Mouse (Mus musculus) common myeloid progenitor, adult 5-6 weeks (primary cell): ENCODE data around the gene Dock2. TPM values are rescaled to one million over a fixed set of nuclear protein-coding genes. Genes with fewer than 3 reads are reported as not detected.
"Not testable (repeated sequence)": the region's sequence is repeated elsewhere in the genome, so short reads cannot be mapped to it uniquely, and the experiment has no call there.

ENCODE experiments used
- ATAC-seq: replicated peaks from 2 replicates; pipeline ENCODE4 v1.8.0; 2016; ENCODE audit warnings: low read depth, mild to moderate bottlenecking, moderate TSS enrichment, inconsistent platforms; ENCODE audit not compliant: poor library complexity, severe bottlenecking
- total RNA-seq: library from RNA; stranded (forward); fragments of 200-1000, 187-1606 nt; gene quantifications from 2 replicates; pipeline ENCODE4 v1.2.3, GENCODE M21; 2017

Dock2 gene
- 124 and 126 TPM in 2 replicates for total RNA-seq

DNA sequence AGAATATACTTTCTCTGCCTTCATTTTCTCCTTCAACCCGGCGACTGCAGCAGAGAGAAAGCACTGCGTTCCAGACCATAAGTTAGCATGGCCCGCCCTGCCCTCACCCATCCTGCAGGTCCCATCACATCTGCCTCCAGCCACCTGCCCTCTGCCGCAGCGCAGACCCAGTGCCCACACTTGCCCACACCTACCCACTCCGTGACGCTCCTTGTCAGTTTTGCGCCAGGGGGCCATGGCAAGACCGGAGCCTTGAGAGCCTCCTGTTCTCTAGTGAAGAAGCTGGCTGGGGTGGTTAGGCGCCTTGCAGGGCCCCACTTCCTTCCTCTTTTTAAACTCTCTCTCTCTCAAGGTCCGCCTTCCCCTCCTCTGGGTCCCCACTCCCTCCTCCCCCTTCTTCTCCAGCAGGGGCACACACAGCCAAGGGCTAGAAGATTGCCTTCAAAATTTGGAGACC is at the start of gene Dock2:
Gene Dock2 (minus strand): TSS at position 306 of the 457 bp plus-strand sequence.
- peak; percentile 90 for ATAC-seq

DNA sequence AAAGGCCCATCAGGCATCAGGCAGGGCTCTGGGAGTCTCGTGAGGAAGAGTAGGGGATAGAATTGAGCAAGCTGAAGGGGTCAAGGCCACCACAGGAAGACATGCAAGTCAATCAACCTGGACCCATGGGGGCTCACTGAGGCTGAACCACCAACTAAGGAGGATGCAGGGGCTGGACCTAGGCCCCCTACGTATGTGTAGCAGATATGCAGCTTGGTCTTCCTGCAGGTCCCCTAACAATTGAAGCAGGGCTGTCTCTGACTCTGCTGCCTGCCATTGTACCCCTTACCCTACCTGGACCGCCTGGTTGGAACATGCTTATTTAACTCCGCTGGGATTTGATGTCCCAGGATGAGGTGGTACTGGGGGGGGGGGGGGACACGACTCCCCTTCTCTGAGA is 49.0 kb upstream of the Dock2 start:
- no peak for ATAC-seq

GRCm38 (mm10) chr11:34827803-34828202 is 44.1 kb upstream of the Dock2 start:
- no peak for ATAC-seq

GRCm38 (mm10) chr11:34826940-34827339 is 43.2 kb upstream of the Dock2 start:
- ATAC-seq, result no peak

GRCm38 (mm10) chr11:34824791-34825190 is 41.1 kb upstream of the Dock2 start:
- no peak for ATAC-seq

DNA sequence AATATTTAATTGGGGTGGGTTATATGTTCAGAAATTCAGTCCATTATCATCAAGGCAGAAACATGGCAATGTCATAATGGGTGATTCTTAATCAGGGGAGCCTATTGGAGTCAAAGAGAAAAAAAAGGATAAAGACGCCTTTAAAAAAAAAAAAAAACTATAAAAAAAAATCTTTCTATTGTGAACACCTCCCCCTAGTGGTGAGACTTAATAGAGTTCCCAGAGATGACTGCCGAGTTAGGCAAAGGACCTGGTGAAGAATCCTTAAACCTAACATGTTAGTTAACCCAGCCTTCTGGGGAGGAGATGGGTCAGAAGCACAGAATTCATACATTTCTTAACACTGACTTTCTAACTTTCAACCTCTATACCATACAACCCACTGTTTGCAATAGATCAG is 31.1 kb upstream of the Dock2 start:
- 0 out of 2 replicates have a peak, but pooled peaks have one; percentile 36 for ATAC-seq

- ATAC-seq, result no peak
Observed at GRCm38 (mm10) chr11:34814319-34814718, 30.6 kb upstream of the Dock2 start.

DNA sequence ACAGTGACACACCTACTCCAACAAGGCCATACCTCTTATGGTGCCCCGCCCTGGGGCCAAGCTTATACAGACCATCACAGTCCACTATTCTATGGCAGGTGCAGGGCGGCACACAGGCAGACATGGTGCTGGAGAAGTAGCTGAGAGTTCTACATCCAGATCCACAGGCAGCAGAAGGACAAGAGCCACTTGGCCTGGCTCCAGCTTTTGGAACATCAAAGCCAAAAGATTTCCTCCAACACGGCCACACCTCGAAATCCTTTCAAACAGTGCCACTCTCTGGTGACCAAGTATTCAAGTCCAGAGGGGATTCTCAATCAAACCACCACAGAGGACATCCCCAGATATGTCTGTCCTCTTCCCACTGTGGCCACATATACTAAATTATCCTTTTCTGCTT is 21.3 kb upstream of the Dock2 start:
- not testable (repeated sequence) for ATAC-seq

DNA sequence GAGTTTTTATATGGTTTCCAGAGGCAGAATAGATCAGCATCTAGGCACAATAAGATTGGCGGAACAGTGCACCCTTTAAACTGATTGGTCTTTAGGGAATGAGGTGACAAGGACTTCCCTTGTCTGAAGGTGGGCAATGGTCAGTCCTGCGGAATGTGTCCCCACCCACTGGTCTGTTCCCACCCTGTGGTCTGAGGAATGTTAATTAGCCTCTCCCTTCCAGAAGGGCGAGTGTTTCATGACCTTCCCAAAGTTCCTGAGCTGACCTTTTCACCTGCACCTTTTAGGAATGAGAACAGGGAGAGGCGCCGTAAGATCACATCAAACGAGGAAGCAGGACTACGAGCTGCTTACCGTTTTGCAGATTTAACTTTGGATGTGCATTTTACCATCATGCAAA is 14.4 kb upstream of the Dock2 start:
- ATAC-seq, result not testable (repeated sequence)

DNA sequence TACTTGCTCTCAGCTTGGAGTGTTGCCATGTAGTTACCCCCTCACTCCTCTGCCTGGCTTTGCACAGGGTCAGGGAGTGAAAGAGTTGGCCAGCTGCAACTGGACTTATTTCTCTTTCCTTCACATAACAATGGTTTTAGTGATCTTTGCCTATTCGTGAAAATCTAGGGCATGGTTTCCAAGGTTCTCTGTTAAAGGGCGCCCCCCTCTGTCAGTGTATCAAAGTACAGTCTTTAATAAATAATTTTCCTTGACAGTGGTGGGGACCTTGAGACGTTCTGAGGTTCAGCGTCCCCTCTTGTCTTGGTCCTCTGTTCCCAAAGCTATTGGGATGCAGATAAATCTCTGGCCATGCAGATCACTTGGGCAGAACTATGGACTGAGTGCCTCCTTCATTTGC is 12.4 kb upstream of the Dock2 start:
- peak; percentile 77 for ATAC-seq

GRCm38 (mm10) chr11:34791872-34792271 is 8.2 kb upstream of the Dock2 start:
- peak; percentile 66; the same call in 1 of the 2 replicates for ATAC-seq

- no peak for ATAC-seq
Observed at GRCm38 (mm10) chr11:34784864-34785263, 1.2 kb upstream of the Dock2 start.

DNA sequence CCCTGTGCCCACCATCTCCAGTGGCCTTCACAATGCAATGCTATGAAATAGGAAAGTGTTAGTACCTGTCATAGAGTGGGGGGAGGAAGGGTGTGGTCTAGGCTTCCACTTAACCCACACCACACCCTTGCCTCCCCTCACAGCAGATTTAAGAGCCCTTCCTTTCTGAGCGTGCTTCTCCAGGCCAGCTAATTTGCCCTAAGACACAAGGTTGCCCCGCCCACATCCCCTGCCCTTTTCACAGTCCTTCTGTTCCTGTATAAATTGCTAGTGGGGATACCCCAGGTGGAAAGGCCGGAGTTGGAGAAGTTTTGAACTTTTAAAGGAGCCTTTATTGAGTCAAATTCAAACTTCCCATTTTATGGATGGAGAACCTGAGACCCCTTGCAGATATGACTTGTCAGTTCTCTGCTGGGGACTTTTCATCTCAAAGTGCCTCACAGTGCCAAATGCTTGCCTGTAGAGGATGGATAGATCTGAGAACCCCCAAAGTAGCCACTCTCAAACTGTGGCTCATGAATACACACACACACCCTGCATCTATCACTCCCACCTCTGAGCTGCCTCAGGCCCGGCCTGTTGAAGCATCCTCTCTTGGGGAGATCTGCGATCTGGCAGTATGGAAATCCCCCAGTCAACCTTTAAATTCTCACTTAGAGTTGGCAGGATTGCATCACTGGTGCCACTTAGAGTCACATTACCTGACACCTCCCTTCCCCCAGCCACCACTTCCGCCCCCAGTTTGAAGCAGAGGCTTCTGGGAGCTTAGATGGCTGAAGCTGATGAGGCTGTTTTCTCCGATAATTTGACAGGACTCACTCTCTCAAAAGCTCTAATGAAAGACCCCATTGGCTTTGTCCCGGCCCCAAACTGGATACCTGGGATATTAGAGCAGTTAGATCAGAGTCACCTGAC is 919 bp downstream of the Dock2 start:
- peak; percentile 49 for ATAC-seq

DNA sequence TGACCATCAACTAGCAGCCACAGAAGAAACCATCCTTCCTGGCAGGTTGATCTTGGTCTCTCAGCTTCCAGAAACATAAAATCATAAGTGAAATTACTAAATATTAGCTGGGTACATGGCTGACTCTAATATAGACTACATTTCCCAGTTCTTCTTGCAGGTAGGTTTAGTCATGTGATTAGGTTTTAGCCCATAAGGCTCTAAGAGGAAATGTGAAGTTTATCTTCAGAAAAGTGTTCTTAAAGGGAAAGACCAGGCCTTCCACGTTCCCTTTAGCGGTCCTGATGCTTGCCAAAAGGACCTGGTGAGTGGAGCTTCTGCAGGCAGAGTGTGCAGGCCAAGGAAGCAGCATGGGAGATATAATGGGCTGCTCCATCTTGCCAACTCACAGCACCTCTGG is 2.9 kb downstream of the Dock2 start:
- ATAC-seq, result no peak

GRCm38 (mm10) chr11:34779966-34780365 is 3.7 kb downstream of the Dock2 start:
- peak; percentile 34 for ATAC-seq

DNA sequence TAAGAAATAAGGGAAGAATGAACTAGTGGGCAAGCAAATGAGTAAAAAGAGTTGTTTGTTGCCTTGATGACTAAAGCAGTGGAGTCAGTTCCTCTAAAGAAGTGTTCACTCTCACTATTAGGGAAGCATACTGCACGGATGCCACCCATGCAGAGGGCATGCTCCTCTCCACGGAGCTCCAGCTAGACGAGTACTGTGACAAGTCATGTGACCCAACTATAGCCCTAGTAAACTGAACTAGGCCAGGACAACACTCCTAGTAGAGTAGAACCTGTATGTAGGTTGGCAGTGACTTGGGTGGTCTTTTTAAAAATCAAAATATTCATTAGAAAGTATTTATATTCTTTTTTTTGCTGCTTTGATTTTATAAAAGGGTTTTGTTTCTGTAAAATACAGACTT is 5.3 kb downstream of the Dock2 start:
- ATAC-seq, result peak; percentile 21; the same call in 1 of the 2 replicates

- ATAC-seq, result no peak
Observed at GRCm38 (mm10) chr11:34777529-34777928, 6.2 kb downstream of the Dock2 start.

DNA sequence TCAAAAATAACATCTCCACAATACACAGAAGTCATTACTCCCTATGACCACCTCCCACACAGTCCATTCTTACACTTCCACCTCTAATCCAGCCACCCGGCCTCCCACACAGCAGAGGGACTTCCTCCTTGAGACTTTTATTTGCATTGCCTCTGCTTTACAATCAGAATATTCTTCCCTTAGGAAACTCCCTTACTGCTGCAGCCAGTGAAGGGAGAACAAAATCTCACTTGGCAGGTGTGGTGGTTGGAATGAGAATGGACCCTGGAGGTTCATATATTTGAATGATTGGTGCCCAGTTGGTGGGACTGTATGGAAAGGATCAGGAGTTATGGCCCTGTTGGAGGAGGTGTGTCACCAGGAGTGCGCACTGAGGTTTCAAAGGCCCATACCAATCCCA is 7.6 kb downstream of the Dock2 start:
- no peak for ATAC-seq

GRCm38 (mm10) chr11:34774636-34775035 is 9.1 kb downstream of the Dock2 start:
- no peak for ATAC-seq

- 0 out of 2 replicates have a peak, but pooled peaks have one; percentile 16 for ATAC-seq
Observed at GRCm38 (mm10) chr11:34773304-34773895, 10.3 kb downstream of the Dock2 start.
